Mouse (Mus musculus) adipocyte (in vitro differentiated cells): ENCODE data around the gene Zbtb22.
A peak's percentile ranks its signal among the peaks of the same experiment; 100 is the strongest.
"Not testable (repeated sequence)": the region's sequence is repeated elsewhere in the genome, so short reads cannot be mapped to it uniquely, and the experiment has no call there.

Experiments
- DNase-seq: peaks from one replicate; pipeline ENCODE4 v3.0.0-alpha.2; 2016; ENCODE audit warnings: low spot score

The Zbtb22 gene

DNA sequence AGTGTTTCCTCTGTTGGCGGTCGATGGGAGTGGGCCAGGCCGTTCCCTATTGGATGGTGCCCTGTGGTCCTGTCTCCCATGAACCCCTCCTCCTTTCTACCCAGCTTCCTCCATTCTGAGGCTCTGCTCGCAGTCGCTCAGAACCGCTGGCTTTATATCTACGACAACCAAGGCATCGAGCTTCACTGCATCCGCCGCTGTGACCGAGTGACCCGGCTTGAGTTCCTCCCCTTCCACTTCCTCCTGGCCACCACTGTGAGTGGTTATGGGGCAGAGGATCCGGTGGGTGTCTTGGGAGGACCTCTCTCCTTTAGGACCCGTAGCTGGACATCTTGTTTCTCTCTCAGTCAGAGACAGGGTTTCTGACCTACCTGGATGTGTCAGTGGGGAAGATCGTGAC, 27.8 kb downstream of the Zbtb22 start:
- DNase-seq: no peak

DNA sequence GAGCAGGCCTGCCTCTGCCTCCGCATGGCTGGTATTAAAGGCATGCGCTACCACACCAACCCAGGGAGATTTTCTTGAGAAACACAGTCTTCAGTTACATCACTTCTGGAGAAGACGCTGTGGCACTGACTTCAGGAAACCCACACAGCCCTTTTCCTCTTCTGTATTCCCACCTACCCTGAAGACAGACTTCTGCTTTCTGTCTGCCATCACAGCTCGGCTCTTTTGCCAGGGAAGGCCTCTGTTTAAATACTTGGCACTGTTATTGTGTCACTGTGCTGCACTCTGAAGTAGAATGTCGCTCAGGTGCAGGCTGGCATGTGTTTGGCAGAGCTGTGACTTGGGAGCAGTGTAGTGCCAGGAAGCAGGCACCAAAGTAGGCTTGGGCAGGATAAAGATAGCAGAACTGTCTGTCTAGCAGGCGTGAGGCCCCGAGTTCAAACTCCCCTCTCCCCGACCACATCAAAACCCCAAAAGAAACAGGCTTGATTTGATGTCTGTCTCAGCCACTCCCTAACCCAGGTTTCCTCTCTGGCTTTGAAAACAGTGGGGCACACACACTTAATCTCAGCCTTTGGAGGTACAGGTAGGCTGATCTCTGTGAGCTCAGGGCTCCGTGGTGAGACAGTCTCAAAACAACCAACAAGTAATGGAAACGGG, 31.9 kb downstream of the Zbtb22 start:
- DNase-seq: no peak

DNA sequence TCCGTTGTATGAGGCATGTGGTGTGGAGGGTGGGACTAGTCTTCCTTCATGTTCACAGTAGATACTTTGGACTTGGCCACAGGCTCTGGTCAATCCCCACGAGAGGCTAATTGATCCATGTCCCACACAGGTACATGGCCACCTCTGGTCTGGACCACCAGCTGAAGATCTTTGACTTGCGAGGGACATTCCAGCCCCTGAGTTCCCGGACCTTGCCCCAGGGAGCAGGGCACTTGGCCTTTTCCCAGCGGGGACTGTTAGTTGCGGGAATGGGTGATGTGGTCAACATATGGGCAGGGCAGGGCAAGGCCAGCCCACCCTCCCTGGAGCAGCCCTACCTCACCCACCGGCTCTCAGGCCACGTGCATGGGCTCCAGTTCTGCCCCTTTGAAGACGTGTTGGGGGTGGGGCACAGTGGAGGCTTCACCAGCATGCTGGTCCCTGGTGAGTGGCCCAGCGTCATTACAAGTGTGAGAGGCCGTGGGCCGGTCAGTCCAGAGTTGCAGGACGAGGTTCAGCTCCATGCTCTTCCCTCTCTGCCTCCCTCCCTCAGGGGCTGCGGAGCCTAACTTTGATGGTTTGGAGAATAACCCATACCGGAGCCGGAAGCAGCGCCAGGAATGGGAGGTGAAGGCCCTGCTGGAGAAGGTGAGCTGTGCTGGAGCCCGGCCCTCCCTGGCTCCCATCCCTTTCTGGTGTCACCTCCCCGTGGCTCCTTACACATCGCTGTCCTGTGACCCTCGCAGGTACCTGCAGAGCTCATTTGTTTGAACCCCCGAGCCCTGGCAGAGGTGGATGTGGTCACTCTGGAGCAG, 32.6 kb downstream of the Zbtb22 start:
- no peak for DNase-seq

DNA sequence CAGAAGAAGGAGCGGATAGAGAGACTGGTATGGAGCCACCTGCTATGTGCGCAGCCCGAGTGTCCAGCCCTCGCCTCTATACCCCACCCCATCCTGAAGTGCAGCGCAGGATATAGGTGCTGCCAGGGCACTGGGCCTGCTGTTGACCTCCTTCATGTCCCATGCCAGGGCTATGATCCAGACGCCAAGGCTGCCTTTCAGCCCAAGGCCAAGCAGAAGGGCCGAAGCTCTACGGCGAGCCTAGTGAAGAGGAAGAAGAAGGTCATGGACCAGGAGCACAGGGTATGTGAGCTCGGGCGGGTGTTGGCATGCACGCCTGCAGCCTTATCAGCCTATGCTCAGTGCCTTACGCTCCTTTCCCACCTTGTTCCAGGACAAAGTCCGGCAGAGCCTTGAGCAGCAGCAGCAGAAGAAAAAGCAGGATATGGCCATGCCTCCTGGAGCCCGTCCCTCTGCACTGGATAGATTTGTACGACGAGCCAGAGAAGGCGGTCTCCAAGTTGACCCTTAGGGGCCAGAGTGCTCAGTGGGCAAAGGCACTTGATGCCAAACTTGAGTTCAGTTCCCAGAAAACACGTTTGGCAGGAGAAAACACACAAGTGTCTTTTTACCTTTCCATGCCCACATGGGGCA, 33.3 kb downstream of the Zbtb22 start:
- no peak for DNase-seq

DNA sequence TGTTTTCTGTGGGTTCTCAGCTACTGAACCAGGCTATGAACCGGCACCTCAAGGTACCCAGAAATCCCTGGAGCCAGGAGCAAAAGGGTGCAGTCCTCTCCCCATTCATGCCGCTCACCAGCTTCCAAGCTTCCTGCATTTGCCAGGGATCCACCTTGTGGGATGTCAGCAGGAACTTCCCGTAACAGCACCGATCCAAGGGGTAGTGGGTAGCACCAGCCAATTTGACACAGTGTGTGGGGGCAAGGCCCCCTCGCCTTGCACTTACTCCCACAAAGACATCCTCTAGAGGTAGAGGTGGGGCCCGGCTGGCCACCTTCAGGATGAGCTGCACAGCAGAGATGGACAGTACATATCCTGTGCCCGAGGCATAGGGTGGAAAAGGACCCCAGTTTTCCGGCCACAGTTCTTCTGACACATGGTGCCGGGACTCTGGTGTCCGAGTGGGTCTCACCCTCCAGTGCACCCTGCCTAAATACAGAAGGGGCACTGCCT, 34.5 kb downstream of the Zbtb22 start:
- DNase-seq: no peak

DNA sequence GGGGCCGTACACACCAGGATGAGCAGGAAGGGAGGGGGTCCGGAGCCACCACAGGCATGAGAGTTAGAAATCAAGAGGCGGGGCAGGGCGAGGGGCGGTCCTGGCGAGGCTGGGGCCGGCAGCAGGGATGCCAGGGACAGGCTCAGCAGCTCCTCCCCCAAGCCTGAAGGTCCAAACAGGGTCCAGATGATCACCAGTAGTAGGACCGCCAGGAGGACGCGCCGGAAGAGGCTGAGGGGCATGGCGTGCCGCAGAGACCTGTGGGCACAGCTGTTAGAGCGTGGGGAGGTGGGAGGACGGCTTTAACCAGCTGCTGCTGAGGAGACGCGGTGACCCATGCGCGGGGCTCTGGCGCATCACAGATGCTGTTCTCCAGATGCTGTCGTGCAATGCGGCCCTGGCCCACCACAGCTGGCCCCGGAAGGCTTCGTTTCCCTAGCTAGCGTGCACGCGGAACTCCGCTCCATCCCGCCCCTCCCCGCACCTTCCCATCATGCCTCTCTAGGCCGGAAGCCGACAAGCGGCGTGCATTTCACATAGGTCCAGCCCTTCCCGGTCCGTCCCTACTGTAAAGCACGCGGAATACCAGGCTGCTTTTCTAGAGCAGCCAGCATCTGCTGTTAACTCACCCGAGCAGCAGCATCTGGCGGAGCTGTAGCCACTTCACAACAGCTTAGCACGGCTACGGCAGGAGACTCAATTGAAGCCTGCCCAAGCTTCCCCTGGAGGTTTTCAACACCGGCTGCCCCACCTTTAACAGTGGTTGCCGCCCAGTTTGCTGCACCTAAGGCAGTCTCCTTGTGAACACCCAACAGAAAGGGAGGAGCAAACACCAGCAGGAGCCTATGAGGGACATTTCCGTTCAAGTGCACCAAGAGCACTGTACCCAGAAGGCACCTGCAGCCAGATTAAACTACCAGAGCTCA, 35.6 kb downstream of the Zbtb22 start, which contains the start of gene B3galt4:
B3galt4 (minus strand) TSS at position 468 of the 926 bp plus-strand sequence.
- DNase-seq: peak; percentile 93

DNA sequence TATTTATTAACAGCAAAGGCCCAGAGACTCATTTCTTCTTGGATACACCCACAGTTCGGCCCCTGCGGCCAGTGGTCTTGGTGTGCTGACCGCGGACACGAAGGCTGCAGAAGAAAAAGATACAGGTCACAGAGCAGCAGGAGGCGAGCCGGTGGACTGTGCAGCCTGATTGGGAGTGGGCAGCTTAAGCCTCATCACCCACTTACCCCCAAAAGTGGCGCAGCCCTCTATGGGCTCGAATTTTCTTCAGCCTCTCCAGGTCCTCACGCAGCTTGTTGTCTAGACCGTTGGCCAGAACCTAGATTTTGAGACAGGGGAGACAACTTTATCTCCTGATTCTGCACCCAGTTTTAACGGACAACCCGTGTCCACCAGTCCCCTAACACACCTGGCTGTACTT, 36.3 kb downstream of the Zbtb22 start:
- not testable (repeated sequence) for DNase-seq

DNA sequence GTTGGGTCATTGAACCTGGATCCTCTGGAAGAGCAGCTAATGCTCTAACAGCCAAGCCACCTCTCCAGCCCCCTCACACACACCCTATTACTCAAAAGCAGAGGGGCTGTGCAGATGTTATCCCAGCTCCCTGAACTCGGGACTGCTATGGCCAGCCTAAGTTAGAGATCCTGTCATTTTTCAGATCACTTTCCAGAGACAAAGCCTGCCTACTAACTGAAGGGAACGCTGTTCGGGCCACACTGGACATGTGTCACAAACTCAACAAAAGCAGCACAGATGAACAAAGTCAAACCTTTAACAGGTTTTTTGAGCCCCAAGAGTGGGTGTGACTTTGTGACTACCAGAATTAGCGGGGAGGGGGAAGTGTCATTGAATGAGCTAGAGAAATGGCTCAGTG, 37.2 kb downstream of the Zbtb22 start:
- no peak for DNase-seq

DNA sequence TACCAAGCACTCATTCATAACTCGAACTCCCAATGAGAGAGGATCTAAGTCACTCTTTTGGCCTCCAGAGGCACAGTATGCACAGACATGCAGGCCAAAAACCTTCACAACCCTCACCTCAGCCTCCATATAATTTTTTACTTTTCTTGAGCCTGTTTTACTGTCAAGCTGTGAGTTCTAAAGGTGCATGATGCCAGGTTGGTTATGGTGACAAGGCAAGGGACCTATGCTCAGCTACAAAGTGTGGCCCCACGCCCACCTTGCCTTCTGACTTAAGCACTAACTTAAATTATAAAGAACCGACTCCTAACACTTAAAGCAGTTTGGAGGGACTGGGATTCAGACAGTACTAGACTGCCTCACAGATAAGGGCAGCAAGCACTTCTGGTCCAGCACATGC, 37.6 kb downstream of the Zbtb22 start:
- DNase-seq: no peak

DNA sequence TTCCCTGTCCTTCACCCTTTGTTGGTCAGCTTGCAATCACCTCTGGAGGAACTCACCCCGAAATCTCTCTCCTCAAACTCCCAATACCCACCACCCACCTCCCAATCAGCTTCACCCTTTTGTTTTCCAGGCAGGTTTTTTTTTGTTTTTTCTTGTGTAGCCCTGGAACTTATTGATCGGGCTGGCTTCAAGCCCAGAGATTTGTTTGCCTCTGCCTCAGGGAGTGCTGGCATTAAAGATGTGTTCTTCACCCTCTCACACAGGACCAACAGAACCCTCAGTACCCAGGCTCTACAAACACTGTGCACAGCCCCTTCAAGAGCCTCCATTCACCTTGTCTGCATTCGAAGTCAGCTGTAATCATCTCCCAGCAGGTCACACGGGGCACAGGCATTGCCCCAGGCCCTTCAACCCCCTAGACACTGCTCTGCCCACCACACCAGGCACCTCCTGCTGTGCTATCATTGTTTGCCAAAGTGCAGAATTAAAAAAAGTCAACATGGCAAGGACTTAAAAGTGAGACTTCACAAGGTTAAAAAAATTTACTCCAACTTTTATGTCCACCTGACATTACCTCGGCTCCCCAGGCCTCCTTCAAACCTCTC, 38.4 kb downstream of the Zbtb22 start:
- DNase-seq: no peak

DNA sequence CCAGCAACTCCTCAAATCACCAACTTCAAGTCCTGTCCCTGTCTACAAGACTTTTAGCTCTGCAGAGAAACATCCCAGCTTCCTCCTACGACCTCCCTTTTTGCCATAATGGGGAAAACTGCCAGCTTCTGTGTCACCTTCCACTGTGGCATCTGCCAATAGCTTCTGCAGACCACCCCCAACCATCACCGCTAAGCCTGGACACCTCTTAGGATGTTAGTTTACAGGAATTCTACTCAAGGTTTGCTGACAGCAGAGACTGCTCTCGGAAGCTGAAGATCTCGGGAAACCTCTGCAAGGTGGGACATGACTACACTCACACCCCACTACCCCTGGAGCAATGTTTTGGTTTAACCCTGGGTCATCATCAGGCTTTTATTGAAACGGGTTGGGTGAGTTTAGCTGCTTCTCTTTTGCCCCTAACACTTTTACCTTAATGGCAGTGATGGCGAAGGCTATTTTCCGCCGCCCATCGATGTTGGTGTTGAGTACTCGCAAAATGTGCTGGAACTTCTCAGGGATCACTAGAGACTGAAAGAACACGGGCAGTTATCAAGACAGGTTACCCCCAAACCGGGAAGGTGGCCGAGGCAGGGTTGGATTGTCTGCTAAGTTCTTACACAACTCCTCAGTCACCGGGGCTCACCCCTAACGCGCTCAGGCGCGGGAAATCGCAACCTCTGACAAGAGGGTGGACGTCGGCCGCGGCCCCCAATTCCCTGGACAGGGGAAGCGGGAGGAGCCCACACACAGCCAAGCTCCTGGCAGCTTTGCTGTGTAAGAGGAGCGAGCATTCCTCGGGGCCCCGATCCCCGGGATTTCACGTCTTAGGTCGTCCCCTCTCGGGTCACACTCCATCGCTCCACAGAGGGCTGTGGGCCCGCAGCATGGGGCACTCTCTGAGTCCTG, 39.2 kb downstream of the Zbtb22 start:
- peak; percentile 62 for DNase-seq

DNA sequence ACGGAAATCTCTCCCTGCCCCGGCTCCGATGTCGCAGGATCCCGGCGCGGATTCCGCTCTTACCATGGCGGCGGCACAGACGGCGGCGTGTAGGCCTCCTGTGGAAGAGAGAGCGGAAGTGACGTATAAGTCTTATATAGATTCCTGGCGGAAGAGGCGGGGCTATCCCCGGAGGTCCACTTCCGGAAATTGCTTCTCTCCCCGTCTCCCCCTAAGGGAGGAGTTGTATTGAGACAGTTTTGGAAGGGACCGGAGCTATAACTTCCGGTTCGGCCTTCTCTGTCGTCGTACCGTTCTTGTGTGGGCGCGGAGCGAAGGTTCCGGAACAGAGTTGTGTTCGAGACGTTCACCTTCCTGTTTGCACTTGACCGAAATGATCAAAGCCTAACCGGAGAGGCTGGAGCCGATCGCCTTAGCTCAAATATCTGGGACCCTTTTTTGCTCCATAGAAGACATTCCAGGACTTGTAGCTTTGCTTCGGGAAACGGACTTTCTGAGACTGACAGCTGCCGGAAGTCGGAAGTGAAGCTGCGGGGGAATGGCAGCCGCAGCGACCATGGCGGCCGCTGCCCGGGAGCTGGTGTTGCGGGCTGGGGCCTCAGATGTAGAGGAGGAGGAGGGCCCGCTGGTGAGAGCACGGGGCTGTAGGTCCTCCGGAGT, 40.0 kb downstream of the Zbtb22 start, which contains the start of the genes Vps52 and Rps18:
Vps52 (plus strand) TSS at position 258 of the 660 bp plus-strand sequence.
Rps18 (minus strand) TSS at position 447 of the 660 bp plus-strand sequence.
- peak; percentile 97 for DNase-seq

DNA sequence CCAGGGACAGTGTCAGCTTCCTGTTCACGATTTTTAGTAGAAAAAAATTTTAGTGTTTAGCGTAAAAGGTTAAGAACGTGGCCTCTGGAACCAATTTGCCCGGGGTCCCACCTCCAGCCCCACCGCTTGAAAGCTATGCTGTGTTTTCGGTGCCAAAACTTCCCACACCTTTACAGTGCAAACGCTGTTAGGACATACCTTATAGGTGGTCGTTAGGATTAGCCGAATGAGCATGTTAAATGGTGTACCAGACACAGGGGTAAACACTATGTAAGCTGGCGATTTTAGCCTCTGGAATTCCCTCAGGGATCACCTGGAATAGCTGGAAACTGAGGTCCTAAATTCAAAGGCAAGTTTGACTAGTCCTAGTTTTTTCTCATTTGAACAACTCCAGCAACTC, 40.6 kb downstream of the Zbtb22 start:
- DNase-seq: no peak

DNA sequence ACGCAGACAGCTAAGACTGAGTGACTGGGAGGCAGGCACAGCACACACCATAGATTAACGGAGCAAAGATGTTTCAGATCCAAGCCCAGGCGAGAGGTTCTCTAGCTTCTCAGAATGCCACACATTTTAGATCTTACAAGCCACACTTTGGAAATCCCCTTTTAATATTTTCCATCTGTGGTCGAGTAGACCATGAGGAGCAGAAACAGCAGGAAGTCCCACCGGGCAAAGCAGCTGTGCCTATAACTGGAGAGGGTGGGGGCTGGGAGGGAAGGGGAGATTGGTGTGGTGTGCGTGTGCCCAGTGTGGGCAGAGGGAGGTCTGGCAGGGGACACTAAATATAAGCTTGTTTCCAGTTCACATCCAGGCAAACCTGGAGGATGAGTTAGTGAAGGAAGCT, 41.8 kb downstream of the Zbtb22 start:
- no peak for DNase-seq

DNA sequence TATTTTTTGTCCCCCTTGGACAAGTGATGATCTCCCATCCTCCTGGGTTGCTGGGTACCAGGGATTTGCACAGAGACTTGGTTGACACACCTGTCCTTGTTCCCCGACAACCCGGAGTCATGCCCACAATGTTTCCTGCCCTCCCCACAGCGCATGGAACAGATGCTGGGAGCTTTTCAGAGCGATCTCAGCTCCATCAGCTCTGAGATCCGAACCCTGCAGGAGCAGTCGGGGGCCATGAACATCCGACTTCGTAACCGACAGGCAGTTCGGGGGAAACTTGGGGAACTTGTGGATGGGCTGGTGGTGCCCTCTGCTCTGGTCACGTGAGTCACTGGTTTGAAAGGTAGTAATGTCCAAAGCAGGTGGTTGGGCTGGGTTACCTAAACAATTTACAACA, 42.7 kb downstream of the Zbtb22 start:
- DNase-seq: no peak

DNA sequence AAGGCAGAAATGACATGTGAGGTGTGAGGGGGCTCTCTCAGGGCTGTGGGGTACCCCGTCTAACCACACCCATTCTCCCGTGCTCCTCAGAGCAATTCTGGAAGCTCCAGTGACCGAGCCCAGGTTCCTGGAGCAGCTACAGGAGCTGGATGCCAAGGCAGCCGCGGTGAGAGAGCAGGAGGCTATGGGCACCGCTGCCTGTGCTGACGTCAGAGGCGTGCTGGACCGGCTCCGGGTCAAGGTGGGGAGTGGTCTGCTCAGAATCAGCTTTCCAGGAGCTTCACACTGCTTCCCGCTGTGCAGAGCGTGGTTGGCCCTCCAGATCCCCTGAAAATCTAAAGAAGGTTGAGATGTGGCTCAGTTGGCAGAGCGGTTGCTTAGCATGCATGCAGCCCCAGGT, 43.4 kb downstream of the Zbtb22 start:
- DNase-seq: no peak

DNA sequence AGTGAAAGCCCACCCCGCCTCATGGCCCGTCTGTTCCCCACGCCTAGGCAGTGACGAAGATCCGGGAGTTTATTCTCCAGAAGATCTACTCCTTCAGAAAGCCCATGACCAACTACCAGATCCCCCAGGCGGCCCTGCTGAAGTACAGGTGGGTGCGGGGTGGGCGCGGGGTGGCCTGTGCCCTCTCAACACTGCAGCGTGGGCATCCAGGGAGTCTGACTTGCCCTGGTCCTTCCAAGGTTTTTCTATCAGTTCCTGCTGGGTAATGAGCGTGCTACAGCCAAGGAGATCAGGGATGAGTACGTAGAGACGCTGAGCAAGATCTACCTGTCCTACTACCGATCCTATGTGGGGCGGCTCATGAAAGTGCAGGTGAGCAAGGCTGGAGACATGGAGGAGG, 44.2 kb downstream of the Zbtb22 start:
- DNase-seq: no peak

DNA sequence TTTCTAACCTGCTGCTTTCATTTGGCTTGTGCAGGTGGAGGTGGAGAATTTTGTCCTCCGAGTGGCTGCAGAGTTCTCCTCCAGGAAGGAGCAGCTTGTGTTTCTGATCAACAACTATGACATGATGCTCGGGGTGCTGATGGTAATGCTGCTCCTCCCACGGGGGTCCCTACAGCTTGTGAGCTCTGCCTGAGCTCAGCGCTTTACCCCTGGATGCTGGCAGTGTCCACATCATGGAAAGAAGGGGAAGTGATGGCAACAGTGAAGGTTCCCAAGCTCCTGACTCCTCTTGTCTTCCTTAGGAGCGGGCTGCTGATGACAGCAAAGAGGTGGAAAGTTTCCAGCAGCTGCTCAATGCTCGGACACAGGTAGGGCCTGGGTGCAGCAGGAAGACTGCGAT, 47.2 kb downstream of the Zbtb22 start:
- no peak for DNase-seq

DNA sequence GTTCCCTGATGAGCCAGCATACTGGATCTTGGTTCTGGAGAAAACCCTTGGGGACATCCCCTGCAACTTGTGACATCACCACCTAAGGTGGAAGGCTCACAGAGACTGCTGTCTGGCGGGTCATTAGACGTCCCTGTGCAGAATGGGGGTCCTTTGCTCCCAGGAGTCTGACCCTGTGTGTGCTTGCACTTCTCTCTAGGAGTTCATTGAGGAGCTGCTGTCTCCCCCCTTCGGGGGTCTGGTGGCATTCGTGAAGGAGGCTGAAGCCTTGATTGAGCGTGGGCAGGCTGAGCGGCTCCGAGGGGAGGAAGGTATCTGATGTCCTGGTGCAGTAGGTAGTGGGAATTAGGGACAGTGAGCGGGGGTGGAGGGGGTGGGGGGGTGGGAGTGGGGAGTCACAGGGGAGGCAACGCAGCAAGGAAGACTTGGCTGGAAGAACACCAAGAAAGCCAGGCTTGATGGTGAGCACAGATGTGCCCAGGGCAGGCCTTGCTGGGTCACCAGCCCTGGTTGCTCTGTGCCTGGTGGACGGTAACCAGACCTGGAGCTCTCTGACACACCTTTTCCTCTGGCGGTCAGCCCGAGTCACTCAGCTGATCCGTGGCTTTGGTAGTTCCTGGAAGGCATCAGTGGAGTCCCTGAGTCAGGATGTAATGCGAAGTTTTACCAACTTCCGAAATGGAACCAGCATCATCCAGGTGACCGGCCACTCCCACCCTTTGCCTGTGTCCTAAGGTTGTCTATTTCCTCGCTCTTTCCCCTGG, 49.6 kb downstream of the Zbtb22 start:
- DNase-seq: no peak
